Mouse (Mus musculus) MEL (cell line): ENCODE results near the gene Cfap43. TPM values are rescaled to one million over a fixed set of nuclear protein-coding genes. Genes with fewer than 3 reads are reported as not detected.

Experiments
- DNase-seq: peaks from one replicate; pipeline ENCODE4 v3.0.0; 2011; ENCODE audit warnings: low read depth, low spot score
- H3K27ac ChIP-seq: 2 replicates; pipeline ENCODE4 v1.5.1; 2012; ENCODE audit warnings: low read depth, mild to moderate bottlenecking, control low read depth, low read length, moderate library complexity; ENCODE audit not compliant: control insufficient read depth
- H3K27me3 ChIP-seq, 2 experiments: fragments of 150-350 bp in 1 of 2; sonication (generic) in 1 of 2; 2 replicates each; pipeline ENCODE4 v1.6.1; 2012; ENCODE audit warnings: low read length in 2 of 2, mild to moderate bottlenecking in 2 of 2, improper control_type of control experiment in 1 of 2, moderate library complexity in 1 of 2; ENCODE audit not compliant: insufficient read depth in 2 of 2, control insufficient read depth in 1 of 2
- H3K36me3 ChIP-seq, 2 experiments: 2 replicates each; pipeline ENCODE4 v1.6.1; 2012 to 2014; ENCODE audit warnings: low read length in 2 of 2, improper control_type of control experiment in 1 of 2, inconsistent platforms in 1 of 2, mild to moderate bottlenecking in 1 of 2; ENCODE audit not compliant: insufficient read depth in 2 of 2, control insufficient read depth in 1 of 2
- H3K4me1 ChIP-seq, 2 experiments: fragments of 150-350 bp in 1 of 2; sonication (generic) in 1 of 2; 2 replicates each; pipeline ENCODE4 v1.6.1; 2012; ENCODE audit warnings: low read length in 2 of 2, improper control_type of control experiment in 1 of 2, mild to moderate bottlenecking in 1 of 2; ENCODE audit not compliant: insufficient read depth in 2 of 2, control insufficient read depth in 1 of 2
- H3K4me3 ChIP-seq, 2 experiments: fragments of 150-350 bp in 1 of 2; sonication (generic) in 1 of 2; 2 replicates each; pipeline ENCODE4 v1.5.1; 2012; ENCODE audit warnings: low read depth in 2 of 2, low read length in 2 of 2, mild to moderate bottlenecking in 2 of 2, moderate library complexity in 2 of 2, control low read depth in 1 of 2, improper control_type of control experiment in 1 of 2; ENCODE audit not compliant: control insufficient read depth in 1 of 2, insufficient read depth in 1 of 2
- H3K79me2 ChIP-seq: 2 replicates; pipeline ENCODE4 v1.6.1; 2012; ENCODE audit warnings: mild to moderate bottlenecking, low read length, moderate library complexity; ENCODE audit not compliant: control insufficient read depth, poor library complexity, insufficient read depth
- H3K9ac ChIP-seq: 2 replicates; pipeline ENCODE4 v1.6.1; 2012; ENCODE audit warnings: low read depth, mild to moderate bottlenecking, control low read depth, low read length, moderate library complexity; ENCODE audit not compliant: control insufficient read depth, poor library complexity, severe bottlenecking
- H3K9me3 ChIP-seq: fragments of 150-350 bp; sonication (generic); replicated peaks from 2 replicates; pipeline ENCODE4 v1.6.1; 2012; ENCODE audit warnings: mild to moderate bottlenecking, low read length, improper control_type of control experiment, moderate library complexity; ENCODE audit not compliant: insufficient read depth
- BHLHE40 ChIP-seq: IDR thresholded peaks from 2 replicates; pipeline ENCODE4 v1.6.1; 2012; ENCODE audit warnings: low read depth, mild to moderate bottlenecking, inconsistent platforms, low read length, improper control_type of control experiment, borderline replicate concordance
- CHD1 ChIP-seq: IDR thresholded peaks from 2 replicates; pipeline ENCODE4 v1.6.1; 2012; ENCODE audit warnings: low read depth, mild to moderate bottlenecking, inconsistent platforms, low read length, improper control_type of control experiment
- CHD2 ChIP-seq: IDR thresholded peaks from 2 replicates; pipeline ENCODE4 v1.6.1; 2011; ENCODE audit warnings: low read length, improper control_type of control experiment
- CTCF ChIP-seq, 3 experiments: IDR thresholded peaks in 2 of 3; conservative IDR thresholded peaks in 1 of 3; 2 replicates each; pipeline ENCODE4 v1.5.1; 2011 to 2012; ENCODE audit warnings: low read length in 3 of 3, low read depth in 2 of 3, mild to moderate bottlenecking in 2 of 3, improper control_type of control experiment in 1 of 3, inconsistent platforms in 1 of 3, mixed read lengths in 1 of 3, moderate library complexity in 1 of 3; ENCODE audit not compliant: control insufficient read depth in 1 of 3, insufficient read depth in 1 of 3, poor library complexity in 1 of 3, severe bottlenecking in 1 of 3
- E2F4 ChIP-seq: IDR thresholded peaks from 2 replicates; pipeline ENCODE4 v1.6.1; 2011; ENCODE audit warnings: low read depth, low read length, improper control_type of control experiment, borderline replicate concordance
- GABPA ChIP-seq: IDR thresholded peaks from 2 replicates; pipeline ENCODE4 v1.6.1; 2012; ENCODE audit warnings: low read depth, mild to moderate bottlenecking, inconsistent platforms, low read length, improper control_type of control experiment, moderate library complexity
- GATA1 ChIP-seq: IDR thresholded peaks from 2 replicates; pipeline ENCODE4 v1.6.1; 2011; ENCODE audit warnings: low read depth, low read length, improper control_type of control experiment
- JUND ChIP-seq: IDR thresholded peaks from 2 replicates; pipeline ENCODE4 v1.6.1; 2011; ENCODE audit warnings: low read depth, mild to moderate bottlenecking, improper control_type of control experiment, low read length
- MAFK ChIP-seq: IDR thresholded peaks from 2 replicates; pipeline ENCODE4 v1.6.1; 2011; ENCODE audit warnings: low read depth, mild to moderate bottlenecking, low read length, improper control_type of control experiment, borderline replicate concordance
- MAX ChIP-seq: IDR thresholded peaks from 2 replicates; pipeline ENCODE4 v1.6.1; 2011; ENCODE audit warnings: low read length, improper control_type of control experiment
- MAZ ChIP-seq: IDR thresholded peaks from 2 replicates; pipeline ENCODE4 v1.6.1; 2012; ENCODE audit warnings: low read depth, mild to moderate bottlenecking, inconsistent platforms, low read length, improper control_type of control experiment
- MEF2A ChIP-seq: IDR thresholded peaks from 2 replicates; pipeline ENCODE4 v1.6.1; 2014; ENCODE audit warnings: low read depth, mild to moderate bottlenecking, inconsistent platforms, low read length, improper control_type of control experiment; ENCODE audit not compliant: poor library complexity, insufficient replicate concordance, severe bottlenecking; ENCODE audit errors: extremely low read depth
- MXI1 ChIP-seq: IDR thresholded peaks from 2 replicates; pipeline ENCODE4 v1.6.1; 2011; ENCODE audit warnings: mild to moderate bottlenecking, low read depth, low read length, improper control_type of control experiment
- MYB ChIP-seq: IDR thresholded peaks from 2 replicates; pipeline ENCODE4 v1.6.1; 2011; ENCODE audit warnings: mild to moderate bottlenecking, low read depth, low read length, improper control_type of control experiment
- MYC ChIP-seq: IDR thresholded peaks from 2 replicates; pipeline ENCODE4 v1.6.1; 2011; ENCODE audit warnings: low read depth, mild to moderate bottlenecking, low read length, improper control_type of control experiment, moderate library complexity
- POLR2A ChIP-seq, 2 experiments: IDR thresholded peaks; 2 replicates each; pipeline ENCODE4 v1.6.1; 2011 to 2012; ENCODE audit warnings: low read length in 2 of 2, mild to moderate bottlenecking in 2 of 2, control low read depth in 1 of 2, improper control_type of control experiment in 1 of 2, low read depth in 1 of 2, moderate library complexity in 1 of 2; ENCODE audit not compliant: control insufficient read depth in 1 of 2, insufficient read depth in 1 of 2, poor library complexity in 1 of 2
- POLR2AphosphoS2 ChIP-seq: IDR thresholded peaks from 2 replicates; pipeline ENCODE4 v1.6.1; 2011; ENCODE audit warnings: low read length, improper control_type of control experiment
- RAD21 ChIP-seq: IDR thresholded peaks from 2 replicates; pipeline ENCODE4 v1.6.1; 2011; ENCODE audit warnings: mild to moderate bottlenecking, low read depth, low read length, improper control_type of control experiment
- RCOR1 ChIP-seq: IDR thresholded peaks from 2 replicates; pipeline ENCODE4 v1.6.1; 2012; ENCODE audit warnings: low read depth, mild to moderate bottlenecking, inconsistent platforms, low read length, improper control_type of control experiment
- SIN3A ChIP-seq: IDR thresholded peaks from 2 replicates; pipeline ENCODE4 v1.6.1; 2012; ENCODE audit warnings: low read length, improper control_type of control experiment, inconsistent platforms
- SMC3 ChIP-seq: IDR thresholded peaks from 2 replicates; pipeline ENCODE4 v1.6.1; 2011; ENCODE audit warnings: low read depth, low read length, improper control_type of control experiment
- ZC3H11A ChIP-seq: IDR thresholded peaks from 2 replicates; pipeline ENCODE4 v1.6.1; 2012; ENCODE audit warnings: low read depth, mild to moderate bottlenecking, inconsistent platforms, low read length, improper control_type of control experiment
- ZKSCAN1 ChIP-seq: IDR thresholded peaks from 2 replicates; pipeline ENCODE4 v1.6.1; 2012; ENCODE audit warnings: low read depth, mild to moderate bottlenecking, inconsistent platforms, low read length, improper control_type of control experiment, moderate library complexity
- ZNF384 ChIP-seq: IDR thresholded peaks from 2 replicates; pipeline ENCODE4 v1.6.1; 2012; ENCODE audit warnings: low read depth, mild to moderate bottlenecking, inconsistent platforms, low read length, improper control_type of control experiment
- polyA plus RNA-seq, 2 experiments: library from polyadenylated mRNA; stranded (reverse) in 1 of 2; unstranded in 1 of 2; fragments of >175 nt in 1 of 2; fragments of >200 nt in 1 of 2; gene quantifications; 2 replicates each; pipeline versions ENCODE4 v1.2.1 to v1.2.4; 2012; ENCODE audit warnings: low replicate concordance in 2 of 2, low read depth in 1 of 2; ENCODE audit not compliant: insufficient read length in 2 of 2, insufficient read depth in 1 of 2, missing spikeins in 1 of 2
- total RNA-seq: library from RNA; depleted of rRNA; stranded (reverse); fragments of 300-350 nt; gene quantifications from 2 replicates; pipeline ENCODE4 v1.2.3, GENCODE M21; 2012

Gene Cfap43
- total and polyA plus RNA-seq, 3 experiments: 0.10 to 0.12 TPM; not detected in 1

- Histone ChIP-seq H3K4me1 (peaks cover 16 to 42% of the 10 kb centered on the region in 2 experiments), H3K9me3 (no peaks in the 10 kb centered on the region), H3K79me2 (peaks cover 23% of the 10 kb centered on the region), H3K9ac (no peak overlapping the region), H3K36me3 (peaks cover 0 to 40% of the 10 kb centered on the region in 2 experiments; a peak in 3 of 4 replicates), H3K27ac (peak overlapping the region; percentile 86), H3K27me3 (no peaks in the 10 kb centered on the region), H3K4me3 (no peak overlapping the region)
- peak; percentile 30 for DNase-seq
- TF ChIP-seq ZC3H11A (no peak), CHD2 (no peak), MAFK (no peak), ZNF384 (no peak), MYB (no peak), E2F4 (no peak), GABPA (no peak), GATA1 (no peak), CTCF (IDR thresholded peaks at IDR 0.05 in 2 of 3, conservative IDR thresholded peaks at IDR 0.05 in 1 of 3; ENCODE audit: control insufficient read depth in 1 of 3, insufficient read depth in 1 of 3, low read depth in 2 of 3, low read length in 3 of 3, poor library complexity in 1 of 3, severe bottlenecking in 1 of 3) (no peak), MYC (no peak), BHLHE40 (no peak)
These were observed 18.5 kb downstream of the Cfap43 start for GRCm38 (mm10) chr19:47900558-47900957.

DNA sequence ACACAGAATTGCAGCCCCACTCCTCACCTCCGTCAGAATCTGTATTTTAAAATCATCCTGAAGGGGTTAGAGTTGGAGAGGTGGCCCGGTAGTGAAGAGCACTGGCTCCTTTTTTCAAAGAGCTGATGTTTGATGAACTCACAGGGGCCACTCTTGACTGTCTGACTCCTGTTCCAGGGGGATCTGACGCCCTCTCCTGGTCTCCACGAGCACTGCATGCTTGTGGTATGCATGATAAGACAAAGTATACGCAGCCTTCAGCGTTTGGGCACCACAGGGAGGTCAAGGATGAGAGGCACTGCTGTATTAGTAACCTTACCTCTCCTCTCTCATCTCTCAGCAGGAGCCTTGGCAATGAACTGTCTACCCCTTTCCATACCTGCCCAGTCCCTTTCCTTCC, 19.1 kb downstream of the Cfap43 start:
- peaks cover 21% of the 10 kb centered on the region for H3K79me2 ChIP-seq
- H3K4me3 ChIP-seq: no peak overlapping the region; a peak in 1 of 4 replicates
- TF ChIP-seq POLR2AphosphoS2 (no peak), RCOR1 (peak; percentile 45; the same call in 1 of the 2 replicates), ZKSCAN1 (no peak), POLR2A (IDR thresholded peaks at IDR 0.05; ENCODE audit: control insufficient read depth in 1 of 2, insufficient read depth in 1 of 2, low read depth in 1 of 2, low read length in 2 of 2, poor library complexity in 1 of 2) (0 out of 4 replicates have a peak, but pooled peaks of 1 of the 2 experiments have one; percentile 21), ZC3H11A (peak; percentile 26; the same call in 1 of the 2 replicates), MAZ (no peak), SMC3 (peak; percentile 48), JUND (no peak), MEF2A (no peak), CHD1 (no peak), MAX (0 out of 2 replicates have a peak, but pooled peaks have one; percentile 16), MXI1 (peak; percentile 40; the same call in 1 of the 2 replicates), RAD21 (peak; percentile 31), E2F4 (no peak), SIN3A (peak; percentile 36; the same call in 1 of the 2 replicates), BHLHE40 (0 out of 2 replicates have a peak, but pooled peaks have one; percentile 31), GABPA (peak; percentile 47; the same call in 1 of the 2 replicates), MAFK (no peak), CTCF (IDR thresholded peaks at IDR 0.05 in 2 of 3, conservative IDR thresholded peaks at IDR 0.05 in 1 of 3; ENCODE audit: control insufficient read depth in 1 of 3, insufficient read depth in 1 of 3, low read depth in 2 of 3, low read length in 3 of 3, poor library complexity in 1 of 3, severe bottlenecking in 1 of 3) (peak; percentile 77 to 84 (median 79)), GATA1 (peak; percentile 31; the same call in 1 of the 2 replicates)
- TF ChIP-seq, all 39 proteins: peak for 12
- peak overlapping the region; percentile 23; the same call in 1 of the 2 replicates for H3K9ac ChIP-seq
- H3K36me3 ChIP-seq: peaks cover 0 to 36% of the 10 kb centered on the region in 2 experiments; a peak in 3 of 4 replicates
- DNase-seq: peak; percentile 78
- no peaks in the 10 kb centered on the region for H3K9me3 ChIP-seq
- peaks cover 14 to 37% of the 10 kb centered on the region in 2 experiments for H3K4me1 ChIP-seq
- peak overlapping the region; percentile 86 for H3K27ac ChIP-seq
- H3K27me3 ChIP-seq: no peaks in the 10 kb centered on the region
